Mouse (Mus musculus): ENCODE data around the gene Fut1.
A peak's percentile ranks its signal among the peaks of the same experiment; 100 is the strongest.

Fut1 gene

GRCm38 (mm10) chr7:45617042-45617695 lies at the start of gene Fut1:
Gene Fut1, plus strand, starts transcription at chr7:45617289.
- DNase-seq, result no peak

GRCm38 (mm10) chr7:45567780-45568516 lies 49.1 kb upstream of the Fut1 start:
- peak; percentile 92 for DNase-seq

- peak; percentile 59 for DNase-seq
Measured at GRCm38 (mm10) chr7:45568601-45569473, 48.3 kb upstream of the Fut1 start.

DNA sequence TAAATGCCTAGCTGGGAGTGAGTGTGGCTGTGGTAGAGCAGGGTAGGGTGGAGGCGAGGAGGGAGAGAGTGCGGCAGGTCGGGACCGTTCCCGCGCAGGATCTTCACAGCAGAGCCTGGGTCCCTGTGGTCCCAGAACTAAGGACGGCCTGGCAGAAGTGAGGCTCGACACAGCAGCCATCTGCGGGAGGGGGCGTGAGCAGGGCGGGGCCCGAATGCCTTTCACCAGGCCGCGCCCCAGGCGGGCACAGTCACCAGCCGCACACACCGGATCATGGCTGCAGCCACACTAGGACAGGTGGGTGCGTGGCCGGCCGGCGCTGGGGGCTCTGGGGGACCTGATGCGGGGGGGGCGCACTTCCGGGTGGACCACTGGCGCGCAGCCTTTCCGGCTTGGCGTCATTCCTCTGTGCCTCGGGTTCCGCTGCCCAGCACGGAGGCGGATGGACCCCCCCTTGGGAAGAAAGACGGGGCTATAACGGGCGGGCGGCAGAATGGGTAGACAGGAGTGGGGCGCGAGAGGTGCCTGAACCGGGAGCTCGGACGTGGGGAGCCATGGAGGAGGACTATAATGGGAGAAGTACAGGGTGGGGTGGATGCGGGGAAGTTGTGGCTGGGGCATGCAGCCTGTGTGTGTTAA lies 46.9 kb upstream of the Fut1 start, which contains the start of gene Bcat2:
Gene Bcat2 (plus strand): TSS at position 51 of the 639 bp plus-strand sequence.
- DNase-seq, result peak; percentile 77

DNA sequence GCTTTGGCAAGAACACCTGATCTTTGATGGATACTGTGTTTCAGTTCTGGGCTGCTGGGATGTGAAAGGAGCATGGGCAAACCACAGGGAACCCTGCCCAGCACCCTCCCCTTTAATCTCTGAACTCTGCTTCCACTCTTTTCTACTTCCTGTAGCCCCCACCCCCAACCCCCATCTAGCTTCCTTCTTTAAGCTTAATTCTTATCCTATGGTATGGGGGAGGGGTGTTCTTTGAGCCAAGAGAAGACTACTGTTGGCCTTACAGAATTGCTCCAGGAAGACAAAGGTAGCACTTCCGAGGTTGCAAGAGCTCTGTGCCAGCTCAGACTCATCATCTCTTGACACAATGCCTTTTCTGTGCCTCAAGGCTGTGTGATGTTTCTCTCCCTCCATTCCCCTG lies 45.1 kb upstream of the Fut1 start:
- no peak for DNase-seq

DNA sequence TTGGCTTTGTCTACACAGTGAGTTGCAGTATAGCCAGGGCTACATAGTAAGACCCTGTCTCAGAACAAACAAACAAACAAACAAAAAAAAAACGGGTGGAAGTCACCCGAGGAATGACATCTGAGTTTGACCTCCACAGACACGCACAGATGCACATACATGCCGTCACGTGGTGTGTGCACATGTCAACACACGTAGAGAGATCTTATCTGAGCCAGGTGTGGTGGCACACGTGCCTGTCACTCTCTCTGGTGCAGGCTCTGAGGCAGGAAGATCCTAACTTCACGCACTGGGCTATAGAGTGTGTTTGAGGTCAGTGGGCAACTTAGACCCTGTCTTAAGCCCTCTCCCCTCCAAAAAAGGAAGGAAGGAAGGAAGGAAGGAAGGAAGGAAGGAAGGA lies 43.1 kb upstream of the Fut1 start:
- no peak for DNase-seq

DNA sequence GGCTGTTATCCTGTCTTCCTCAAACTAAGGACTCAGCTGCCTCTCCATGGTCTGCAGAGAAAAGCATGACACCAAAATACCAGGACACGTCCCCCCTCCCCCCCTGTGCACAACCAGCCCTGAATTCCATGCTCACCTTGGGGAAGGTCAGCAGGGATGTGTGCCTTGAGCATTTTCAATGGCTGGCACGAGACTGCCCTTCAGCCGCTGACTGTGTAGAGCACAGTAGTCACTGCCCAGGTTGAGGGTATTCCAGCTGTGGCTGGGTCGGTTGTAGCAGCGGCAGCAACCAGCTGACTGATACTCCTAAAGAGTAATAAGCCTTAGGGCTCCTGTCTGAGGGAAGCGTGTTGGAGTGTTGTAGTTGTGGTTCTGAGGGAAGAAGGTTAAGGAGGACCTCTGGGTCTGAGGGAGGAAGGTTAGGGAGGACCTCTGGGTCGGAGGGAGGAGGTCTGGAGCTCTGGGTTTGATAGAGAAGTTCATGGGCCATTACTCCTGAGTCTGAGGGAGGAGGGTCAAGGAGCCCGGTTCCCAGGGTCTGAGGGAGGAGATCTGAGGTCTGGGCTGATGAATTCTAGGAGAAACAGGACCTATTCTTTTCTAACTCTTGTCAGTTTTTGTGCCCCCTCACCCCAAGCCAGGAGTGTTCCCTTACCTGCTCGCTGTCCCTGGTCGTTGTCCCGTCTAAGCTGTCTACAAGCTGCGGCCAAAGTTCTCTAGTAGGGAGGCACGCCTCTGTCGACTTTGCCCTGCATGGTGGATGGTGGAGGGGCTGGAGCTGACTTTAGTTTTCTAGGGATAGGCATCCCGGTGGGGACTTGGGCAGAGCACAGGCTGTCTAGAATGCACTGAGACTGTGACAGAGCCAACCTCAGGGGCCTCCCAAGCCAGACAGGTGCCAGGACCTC lies 42.4 kb upstream of the Fut1 start:
- no peak for DNase-seq

DNA sequence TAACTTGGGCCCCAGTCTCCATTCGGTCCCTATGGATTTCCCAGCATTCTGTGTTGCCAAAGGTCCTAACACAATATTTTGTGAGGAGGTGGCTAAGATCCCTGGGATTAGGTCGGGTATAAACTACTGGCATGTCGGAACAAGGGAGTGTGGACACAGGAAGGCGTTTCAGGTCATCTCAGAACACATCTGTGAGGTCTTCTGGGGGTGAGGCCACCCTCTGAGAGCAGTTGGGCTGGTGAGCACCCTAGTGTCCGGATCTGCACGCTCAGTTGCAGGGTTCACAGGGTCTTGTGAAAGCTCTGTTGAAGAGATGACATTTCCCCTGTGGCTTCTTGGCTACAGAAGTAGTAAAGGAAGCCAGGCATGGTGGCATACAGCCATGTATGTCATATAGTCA lies 31.2 kb upstream of the Fut1 start:
- DNase-seq, result no peak

DNA sequence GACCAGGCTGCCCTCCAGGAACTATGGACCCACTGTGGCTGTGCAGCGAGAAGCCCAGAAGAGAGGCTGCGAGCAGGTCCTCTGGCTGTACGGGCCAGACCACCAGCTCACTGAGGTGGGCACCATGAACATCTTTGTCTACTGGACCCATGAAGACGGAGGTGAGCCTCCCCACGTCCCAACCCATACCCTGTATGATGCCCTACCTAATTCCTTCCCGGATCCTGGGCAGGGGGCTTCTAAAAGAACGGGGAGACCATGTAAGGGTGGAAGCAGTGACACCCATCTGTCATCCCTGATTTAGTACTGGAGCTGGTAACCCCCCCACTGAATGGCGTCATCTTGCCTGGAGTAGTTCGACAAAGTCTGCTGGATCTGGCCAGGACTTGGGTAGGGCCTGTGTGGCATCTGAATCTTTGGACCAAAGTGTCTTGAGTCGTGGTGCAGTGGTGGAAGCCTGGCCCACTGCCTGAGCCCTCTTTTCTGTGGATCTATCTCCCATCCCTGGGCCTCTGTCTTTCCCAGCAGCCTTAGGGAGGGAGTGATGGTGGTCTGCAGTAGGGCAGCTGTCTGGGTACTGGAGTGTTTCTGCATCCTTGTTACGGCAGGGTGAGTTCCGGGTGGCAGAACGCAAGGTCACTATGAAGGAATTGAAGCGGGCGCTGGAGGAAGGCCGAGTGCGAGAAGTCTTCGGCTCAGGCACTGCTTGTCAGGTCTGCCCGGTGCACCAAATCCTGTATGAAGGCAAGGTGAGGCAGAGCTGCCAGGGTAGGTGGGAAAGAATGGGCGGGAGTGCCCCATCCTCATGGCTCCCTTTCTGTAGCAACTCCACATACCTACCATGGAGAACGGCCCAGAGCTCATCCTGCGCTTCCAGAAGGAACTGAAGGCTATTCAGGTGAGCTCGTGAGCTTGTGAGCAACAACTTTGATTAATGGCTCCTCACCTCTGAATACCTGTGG lies 29.2 kb upstream of the Fut1 start:
- peak; percentile 58 for DNase-seq

DNA sequence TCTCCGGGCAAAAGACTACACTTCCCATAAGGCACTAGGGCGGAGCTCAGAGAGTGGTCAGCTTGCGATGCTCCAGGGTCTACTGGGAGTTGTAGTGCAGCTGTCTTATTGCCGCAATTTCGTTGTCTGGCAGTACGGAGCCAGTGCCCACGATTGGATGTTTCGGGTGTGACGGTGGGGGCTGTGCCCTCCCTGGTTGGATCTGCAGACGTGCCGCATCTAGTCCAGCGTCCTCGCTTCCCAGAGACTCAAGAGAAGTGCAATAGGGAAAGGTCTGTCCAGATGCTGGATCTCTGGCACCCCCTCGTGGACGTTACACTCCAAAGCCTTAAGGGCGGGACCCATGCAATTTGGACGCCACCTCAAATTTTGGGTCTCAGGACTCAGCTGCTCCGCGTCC lies 27.9 kb upstream of the Fut1 start:
- peak; percentile 98 for DNase-seq

DNA sequence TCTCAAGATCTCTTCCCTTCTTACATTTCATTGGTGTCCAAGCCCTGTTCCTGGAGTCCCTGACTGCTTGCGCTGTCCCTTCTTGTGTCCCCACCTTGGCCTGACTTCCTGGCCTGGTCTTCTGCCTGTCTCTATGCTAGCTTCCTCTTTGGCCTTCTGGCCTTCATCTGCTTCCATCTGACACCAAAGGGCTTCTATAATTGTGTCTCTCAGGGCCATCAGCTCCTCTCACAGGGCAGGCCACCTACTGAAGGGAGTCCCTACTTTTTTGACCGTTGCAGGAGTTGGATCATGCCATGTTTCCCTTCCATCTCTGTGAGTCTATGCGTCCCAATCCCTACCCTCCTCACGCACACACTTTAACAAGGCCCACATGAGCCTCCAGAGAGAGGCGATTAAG lies 27.2 kb upstream of the Fut1 start:
- peak; percentile 54 for DNase-seq

GRCm38 (mm10) chr7:45590874-45591273 lies 26.2 kb upstream of the Fut1 start:
- DNase-seq, result peak; percentile 46

DNA sequence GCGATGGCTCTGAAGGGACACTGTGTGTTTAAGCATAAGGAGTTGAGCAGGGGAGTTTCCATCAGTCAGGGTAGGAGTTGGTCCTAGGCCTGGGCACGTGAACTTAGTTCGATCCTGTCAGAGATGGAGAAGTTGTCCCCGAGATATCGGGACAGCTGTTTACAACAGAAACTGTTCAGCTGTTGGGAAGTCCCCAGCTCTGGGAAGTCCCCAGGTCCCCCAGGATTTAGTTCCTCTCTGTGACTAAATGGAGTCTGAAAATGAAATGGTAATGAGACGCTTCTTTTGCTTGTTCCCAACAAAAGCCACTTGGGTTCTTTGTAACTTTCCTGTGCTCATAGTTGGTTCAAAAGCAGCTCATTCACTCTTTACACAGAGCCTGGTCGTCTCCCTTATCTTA lies 25.2 kb upstream of the Fut1 start:
- DNase-seq, result no peak

DNA sequence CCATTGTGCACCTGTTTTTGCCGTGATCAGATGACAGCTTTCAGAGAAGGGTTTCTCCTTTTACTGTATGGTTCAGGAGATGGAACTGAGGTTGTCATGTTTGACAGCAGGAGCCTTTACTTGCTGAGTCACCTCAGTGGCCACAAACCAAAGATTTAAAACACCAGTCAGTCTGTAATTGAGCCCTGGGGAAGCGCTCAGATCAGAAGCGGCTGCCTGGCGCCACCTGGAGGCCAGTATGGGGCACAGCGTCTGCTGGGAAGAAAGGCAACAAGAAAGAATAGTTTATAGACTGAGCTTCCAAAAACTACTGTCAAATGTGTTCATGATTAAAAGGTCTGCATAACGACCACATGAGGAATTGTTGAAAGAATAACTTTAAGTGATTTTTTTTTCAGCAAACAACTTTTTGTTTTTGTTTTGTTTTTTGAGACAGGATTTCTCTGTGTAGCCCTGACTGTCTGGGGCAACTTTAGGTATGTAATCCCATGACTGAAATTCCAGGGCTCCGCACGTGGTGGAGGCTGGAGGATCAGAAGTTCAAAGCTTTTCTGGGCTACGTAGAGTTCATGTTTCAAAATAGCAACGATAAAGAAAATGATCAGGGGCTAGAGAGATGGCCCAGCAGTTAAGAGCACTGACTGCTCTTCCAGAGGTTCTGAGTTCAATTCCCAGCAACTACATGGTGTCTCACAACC lies 23.8 kb upstream of the Fut1 start:
- DNase-seq, result peak; percentile 81

DNA sequence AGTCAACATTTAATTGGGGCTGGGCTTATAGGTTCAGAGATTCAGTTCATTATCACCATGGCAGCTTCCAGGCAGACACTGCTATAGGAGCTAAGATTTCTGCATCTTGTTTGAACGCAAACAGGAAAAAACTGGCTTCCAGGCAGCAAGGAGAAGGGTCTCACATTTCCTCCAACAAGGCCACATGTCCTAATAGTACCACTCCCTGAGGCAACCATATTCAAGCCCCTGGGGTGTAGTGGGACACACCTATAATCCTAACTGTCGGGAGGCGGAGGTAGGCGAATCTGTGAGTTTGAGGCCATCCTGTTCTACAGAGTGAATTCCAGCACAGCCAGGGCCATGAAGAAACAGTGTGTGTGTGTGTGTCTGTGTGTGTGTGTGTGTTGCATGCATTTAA lies 21.9 kb upstream of the Fut1 start:
- DNase-seq, result no peak

DNA sequence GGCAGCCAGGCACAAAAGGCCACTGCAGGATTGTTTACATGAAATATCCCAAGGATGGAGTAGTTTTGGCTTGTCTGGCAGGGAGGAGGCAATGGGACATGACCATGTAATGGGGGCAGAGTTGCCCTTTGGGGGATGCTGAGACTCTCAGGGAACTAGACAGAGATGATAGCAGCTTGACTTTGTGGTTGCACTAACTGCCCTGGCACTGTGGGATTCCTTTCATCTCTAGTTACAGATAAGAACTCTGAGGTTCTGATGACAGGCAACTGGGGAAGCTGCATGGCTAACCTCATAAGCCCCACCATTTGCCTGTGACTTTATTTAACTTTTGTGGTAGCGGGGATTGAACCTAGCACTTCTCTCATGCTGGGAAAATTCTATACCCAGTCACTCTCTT lies 21.0 kb upstream of the Fut1 start:
- no peak for DNase-seq

DNA sequence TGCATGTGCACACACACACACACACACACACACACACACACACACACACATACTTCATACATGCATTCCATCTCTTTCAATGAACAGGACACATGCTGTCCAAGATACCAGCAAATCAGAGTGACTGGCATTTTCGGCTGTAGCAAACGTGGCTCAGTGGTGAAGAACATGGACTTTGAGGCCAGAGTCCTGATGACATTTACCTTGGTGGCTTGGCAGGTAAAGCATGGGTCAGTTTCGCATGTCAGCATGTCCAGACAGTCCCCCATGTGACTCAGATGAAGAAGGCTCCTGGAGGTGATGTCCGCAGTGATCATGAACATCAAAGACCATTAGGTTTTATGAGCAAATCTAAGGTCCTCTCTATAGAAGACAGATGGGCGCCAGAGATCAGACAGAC lies 20.1 kb upstream of the Fut1 start:
- DNase-seq, result no peak

DNA sequence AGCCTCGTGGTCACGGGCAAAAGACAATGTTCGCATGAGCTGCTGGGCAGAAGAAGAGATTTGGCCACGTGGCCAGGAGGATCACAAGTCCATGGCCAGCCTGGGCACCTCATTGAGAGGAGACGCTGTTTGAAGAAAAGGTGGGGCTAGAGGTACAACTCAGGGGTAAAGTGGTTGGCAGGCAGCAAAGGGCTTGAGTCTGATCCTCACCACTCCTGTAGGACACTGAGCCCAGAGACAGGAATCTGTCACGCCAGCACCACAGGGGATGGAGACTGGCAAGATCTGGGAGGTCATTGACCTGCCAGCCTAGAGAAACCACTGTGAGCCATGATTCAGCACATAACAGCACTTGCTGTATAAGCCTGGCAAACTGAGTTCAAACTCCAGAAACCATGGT lies 19.6 kb upstream of the Fut1 start:
- DNase-seq, result no peak

DNA sequence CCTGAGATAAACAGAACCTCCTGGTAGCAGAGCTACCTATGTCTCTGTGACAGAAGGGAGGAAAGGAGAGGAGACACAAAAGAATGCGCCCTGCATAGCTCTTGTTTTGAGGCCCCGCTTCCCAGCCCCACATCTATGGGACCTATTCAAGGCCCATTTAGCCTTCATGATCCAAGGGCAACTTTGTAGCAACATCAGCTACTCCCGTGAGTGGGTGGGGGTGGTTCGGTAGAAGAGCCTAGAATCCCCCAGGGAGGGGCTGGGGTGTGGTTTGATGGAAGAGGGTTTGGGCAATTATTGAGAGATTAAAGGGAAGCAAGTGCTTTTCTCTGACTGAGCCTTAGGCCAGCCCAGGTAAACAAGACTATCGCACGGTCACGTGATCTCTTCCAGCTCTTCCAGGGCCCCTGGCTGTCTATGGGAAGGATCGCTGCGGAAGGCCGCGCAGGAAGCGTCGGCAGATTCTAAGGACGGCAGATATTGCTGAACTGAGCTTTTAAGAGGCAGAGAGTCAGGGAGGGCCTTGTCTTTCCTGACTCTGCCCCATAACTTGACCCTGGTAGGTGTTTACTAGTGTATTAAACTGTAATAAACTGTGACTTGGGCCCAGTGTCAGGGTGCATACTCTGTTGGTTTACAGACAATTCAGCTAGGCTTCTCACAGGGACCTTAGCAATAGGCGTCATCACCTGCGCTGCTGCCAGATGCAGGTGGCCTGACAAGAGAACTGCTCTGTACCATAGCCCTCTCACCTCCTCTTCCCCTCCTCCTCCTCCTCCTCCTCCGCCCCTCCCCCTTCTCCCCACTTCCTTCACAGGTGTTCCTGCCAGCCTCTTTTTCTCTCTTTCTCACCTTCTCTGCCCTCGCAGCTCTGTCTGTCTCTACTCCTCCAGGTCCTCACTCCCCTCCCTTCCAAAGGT lies 17.9 kb upstream of the Fut1 start:
- no peak for DNase-seq

Data from cerebellum, adult 9-10 months (tissue).